Mouse (Mus musculus): ENCODE data around the gene Flii.

GRCm38 (mm10) chr11:60774841-60775240, 47.8 kb upstream of the Flii start:
- TF ChIP-seq GATA1 (IDR thresholded peaks at IDR 0.05; ENCODE audit: borderline replicate concordance, low read length) (no peak), FLI1 (IDR thresholded peaks at IDR 0.05; ENCODE audit: low read length) (no peak)

Data from megakaryocyte, embryonic 14.5 days (primary cell).